Mouse (Mus musculus) spleen, postnatal 10 days (tissue): Measurements from ENCODE around the gene Tnpo3.
"Not testable (repeated sequence)": the region's sequence is repeated elsewhere in the genome, so short reads cannot be mapped to it uniquely, and the experiment has no call there.

Source experiments
- DNase-seq, 2 experiments: peaks; one replicate each; pipeline ENCODE4 v3.0.0; 2021 to 2022; ENCODE audit warnings: low spot score in 2 of 2

The Tnpo3 gene

DNA sequence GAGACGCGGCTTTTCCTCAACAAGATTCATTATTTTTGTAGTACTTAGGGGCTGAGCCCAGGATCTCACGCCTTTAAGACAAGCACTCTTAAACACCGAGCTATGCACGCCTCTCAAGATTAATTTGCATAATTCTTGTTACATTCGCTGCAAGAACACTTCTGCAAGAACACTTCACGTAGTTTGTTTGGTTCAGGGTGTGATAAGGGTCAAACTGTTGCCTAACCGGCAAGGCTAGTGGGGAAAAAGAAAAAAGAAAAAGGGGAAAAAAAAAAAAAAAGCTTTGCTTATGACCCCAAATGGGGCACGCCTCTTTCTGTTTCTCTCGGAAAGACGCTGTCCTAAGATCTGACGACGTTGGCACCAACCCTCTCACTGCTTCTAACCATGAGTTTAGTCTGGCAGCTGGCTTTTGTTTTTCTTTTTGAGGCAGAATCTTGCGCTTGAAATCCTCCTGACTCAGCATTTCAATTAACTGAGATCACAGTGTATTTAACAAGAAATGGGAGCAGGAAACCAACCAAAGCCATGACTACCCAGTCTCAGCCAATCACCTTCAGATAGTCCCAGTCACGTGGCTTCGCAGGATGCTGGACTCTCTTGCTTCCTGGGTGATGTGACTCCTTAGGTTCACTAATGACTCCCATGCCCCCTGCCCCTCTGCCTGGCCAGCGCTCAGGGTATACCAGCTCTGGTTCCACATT, 11.3 kb upstream of the Tnpo3 start:
- DNase-seq: no peak

DNA sequence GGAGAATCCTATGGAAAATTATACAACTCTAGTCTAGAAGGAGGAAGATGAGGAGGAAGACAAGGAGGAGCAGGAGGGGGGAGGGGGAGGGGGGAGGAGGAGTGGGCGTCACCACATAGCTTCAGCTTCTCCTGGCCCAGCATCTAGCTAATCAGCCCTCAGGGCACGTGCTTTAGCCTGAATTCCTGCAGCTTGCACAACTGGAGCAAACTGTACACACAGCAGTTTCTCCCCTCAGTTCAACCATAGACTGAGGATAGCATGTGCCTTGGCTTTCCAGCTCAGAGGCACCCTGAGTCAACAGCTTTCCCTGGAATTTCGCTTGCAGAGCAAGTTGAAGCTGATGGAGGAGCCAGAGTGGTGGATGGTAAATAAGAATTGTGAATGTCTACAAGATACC, 10.5 kb upstream of the Tnpo3 start:
- no peak for DNase-seq

DNA sequence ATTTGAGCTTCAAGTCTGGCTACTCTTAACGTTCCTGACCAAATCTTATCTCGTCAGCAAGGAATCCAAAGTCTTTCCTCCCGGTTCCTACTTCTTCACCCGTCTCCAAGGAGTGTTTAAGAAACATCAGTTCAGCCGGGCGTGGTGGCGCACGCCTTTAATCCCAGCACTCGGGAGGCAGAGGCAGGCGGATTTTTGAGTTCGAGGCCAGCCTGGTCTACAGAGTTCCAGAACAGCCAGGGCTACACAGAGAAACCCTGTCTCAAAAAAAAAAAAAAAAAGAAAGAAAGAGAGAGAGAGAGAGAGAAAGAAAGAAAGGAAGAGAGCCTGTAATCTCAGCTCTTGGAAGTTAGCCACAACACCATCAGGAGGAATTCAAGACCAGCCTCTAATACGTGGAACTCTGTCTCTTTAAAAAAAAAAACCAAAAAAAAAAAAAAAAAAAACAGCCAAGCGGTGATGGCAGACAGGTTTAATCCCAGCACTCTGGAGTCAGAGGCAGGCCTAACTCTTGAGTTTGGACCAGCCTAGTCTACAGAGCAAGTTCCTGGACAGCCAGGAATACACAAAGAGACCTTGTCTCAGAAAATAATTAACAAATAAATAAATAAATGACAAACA, 443 bp upstream of the Tnpo3 start:
- DNase-seq: not testable (repeated sequence)

DNA sequence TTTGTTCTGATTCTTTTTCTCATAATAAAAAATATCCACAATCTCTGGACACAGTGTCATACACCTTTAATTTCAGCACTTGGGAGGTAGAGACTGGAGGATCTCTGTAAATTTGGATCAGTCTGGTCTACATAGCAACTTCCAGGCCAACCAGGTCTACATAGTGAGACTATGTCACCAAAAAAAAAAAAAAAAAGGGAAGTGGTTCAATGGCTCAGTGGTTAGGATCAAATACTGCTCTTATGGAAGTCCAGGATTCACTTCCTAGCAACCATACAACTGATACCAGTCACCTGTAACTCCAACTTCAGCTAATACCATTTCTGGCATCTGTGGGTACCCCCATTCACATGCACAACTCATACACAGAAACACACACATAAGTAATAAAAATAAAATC, 9.5 kb downstream of the Tnpo3 start:
- no peak for DNase-seq

DNA sequence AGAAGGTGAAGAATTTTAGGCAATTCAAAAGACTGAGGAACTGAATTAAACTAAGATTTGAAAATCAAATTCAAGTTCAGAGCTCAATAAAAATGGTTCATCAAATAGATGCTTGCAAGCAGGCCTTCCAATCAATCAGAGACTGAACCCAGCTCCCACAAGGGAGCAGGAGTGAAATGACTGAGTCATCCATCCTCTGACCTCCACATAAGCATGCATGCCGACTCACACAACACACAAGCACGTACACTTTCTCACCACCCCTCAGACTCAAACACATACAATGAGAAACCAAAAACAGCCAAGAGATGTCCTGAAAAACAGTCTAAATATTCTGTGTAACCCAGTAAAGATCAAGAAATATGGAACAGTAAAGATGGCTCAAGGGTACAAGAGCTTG, 14.0 kb downstream of the Tnpo3 start:
- DNase-seq: no peak

DNA sequence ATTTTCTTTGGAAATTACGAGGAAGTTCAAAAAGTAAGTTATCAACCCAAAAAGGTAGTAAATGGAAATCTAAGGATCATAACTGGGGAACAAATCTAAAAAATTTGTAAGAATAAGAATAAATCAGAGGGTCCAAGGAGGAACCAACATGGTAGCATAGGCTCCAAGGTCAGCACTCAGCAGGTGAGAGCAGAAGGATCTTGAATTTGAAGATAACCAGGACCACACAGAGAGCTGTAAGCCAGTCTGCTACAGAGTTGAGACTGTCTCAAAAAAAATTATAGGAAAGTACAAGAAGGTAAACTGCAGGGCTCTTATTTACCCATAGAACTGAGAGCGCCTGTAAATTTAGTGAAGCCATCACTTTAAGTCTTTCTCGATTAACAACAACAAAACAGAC, 28.5 kb downstream of the Tnpo3 start:
- no peak for DNase-seq

DNA sequence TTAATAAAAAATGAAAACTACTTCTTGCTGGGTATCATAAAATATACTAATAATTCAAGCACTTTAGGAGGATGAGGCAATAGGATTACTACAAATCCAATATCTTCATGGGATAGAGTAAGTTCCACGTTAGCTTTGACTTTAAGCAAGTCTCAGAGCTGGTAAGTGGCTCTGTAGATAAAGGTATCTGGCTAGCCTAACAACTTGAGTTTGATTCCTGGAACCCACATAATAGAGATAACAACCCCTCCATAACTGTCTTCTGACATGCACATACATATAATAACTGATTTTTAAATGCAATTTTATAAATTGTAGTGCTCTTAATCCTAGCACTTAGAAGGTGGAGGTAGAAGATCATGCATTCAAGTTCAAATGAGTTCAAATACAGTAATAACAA, 28.9 kb downstream of the Tnpo3 start:
- DNase-seq: no peak

DNA sequence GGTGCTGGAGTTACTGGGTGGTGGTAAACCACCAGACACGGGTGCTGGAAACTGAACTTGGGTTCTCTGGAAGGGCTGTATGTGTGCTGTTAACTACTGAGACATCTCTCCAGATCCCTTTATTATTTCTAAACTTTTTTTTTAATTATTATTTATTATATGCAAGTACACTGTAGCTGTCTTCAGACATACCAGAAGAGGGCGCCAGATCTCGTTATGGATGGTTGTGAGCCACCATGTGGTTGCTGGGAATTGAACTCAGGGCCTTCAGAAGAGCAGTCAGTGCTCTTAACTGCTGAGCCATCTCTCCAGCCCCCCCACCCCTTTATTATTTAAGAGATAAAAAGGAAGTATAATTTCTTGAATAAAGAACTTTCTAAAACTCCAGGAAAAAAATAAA, 33.3 kb downstream of the Tnpo3 start:
- DNase-seq: not testable (repeated sequence)

DNA sequence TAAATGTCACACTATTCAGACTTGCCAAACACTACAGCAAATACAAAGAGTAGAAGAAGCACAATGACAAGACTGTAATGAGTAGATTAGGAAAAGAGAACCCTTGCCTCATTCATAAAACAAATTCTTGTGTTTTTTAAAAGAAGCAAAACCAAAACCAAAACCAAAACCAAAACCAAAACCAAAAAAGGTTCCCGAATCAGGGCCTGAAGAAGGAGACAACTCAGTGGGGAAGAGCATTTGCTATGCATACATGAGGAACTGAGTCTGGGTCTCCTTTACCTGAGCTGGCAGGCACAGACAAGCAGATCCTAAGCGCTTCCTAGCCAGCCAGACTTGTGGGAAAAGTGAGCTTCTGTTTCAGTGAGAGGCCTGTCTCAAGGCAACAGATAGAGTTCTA, 52.6 kb downstream of the Tnpo3 start:
- no peak for DNase-seq

DNA sequence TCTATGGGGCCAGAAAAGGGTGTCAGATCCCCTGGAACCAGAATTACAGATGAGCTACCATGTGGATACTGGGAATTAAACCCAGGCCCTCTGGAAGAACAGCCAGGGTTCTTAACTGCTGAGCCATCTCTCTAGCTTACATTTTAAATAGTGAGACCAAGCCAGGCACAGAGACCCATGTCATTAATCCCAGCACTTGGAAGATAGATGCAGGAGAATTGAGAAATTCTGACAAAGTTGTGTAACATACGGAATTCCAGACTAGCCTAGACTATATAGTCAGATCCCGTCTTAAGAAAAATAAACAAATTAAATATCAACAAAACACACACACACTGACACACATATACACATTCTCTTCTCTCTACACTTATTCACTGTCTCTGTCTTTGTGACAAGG, 57.2 kb downstream of the Tnpo3 start:
- no peak for DNase-seq

DNA sequence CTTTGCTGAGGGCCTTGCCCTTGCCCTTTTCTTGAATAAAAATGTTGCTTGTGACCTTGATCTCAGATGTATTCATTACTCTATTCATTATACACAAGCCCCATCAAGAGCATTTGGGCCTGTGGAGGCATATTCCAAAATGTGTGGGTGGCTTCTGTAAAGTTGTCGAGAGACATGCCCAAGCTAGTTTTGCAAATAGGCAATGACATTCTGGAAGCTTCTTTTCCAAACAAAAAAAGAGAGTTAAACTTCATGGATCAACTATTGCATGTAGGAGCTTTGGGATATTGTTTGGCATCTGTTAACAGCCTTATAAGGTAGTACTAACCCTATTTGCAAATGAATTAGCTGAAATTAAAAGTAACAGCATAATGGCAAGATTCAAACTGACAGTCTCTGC, 61.6 kb downstream of the Tnpo3 start:
- DNase-seq: no peak

DNA sequence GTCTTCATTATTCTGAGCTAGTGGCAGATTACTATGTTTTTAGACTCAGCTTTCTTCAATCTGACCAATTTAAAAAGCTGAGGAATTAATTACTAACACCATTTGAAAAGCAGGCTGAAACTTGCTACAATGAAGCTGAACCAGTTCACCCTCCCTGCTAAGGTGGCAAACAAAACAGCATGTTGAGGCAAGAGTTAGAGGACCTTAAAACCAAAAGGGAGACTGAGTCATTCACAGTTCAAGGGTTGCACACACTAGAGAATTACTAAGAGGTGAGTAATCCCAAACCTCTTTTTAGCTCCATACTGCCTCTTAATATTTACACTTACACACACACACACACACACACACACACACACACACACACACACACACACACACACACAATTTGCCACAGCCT, 62.1 kb downstream of the Tnpo3 start:
- DNase-seq: no peak

DNA sequence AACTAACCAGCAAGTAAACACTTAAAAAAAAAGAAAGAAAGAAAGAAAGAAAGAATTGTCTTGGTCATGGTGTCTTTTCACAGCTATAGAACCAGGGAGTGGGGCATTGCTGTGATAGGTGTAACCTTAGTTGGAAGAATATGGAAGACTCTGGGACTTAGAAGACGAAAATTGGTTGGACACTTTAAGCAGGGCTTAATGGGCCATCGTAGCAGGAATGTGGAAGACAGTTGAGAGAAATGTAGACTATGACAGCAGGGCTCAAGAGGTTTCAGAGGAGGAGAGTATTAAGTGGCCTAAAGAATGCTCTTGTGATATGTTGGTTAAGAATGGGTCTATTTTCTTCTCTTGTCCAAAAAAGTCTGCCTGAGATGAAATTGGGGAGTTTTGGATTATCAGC, 64.1 kb downstream of the Tnpo3 start:
- DNase-seq: no peak

DNA sequence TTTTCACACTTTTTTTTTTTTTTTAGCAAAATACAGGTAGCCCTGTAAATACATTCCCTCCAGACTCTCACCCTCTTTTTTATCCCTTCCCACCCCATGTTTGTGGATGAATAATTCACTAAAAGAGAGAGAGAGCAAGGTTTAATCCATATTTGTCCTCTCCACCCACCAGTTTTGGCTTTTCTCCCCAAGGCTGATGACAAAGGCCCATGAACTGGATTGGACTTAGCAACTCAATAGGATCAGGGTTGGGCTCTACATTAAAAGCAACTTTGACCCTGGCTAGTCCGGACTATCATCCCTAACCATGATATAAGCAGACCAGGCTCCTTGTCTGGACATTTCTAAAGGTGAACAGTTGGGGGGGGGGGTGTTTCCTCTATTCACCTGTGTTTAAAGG, 68.7 kb downstream of the Tnpo3 start:
- no peak for DNase-seq

DNA sequence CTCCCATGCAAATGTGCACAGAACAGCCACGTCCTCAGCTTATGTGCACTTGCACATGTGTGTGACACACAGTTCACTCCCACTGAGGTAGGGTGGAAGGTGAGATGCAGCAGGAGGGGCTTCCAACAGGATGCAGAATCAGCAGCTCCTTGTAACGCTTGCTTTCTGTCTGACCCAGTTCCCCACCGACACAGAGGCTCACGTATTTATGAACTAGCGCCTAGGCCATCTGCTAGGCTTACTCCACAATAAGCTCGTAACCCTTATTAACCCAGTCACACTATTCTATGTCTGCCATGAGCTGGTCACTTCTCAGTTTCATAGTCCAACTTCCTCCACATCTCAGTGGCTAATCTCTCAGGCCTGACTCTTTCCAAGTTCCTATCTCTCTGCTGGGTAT, 69.5 kb downstream of the Tnpo3 start:
- DNase-seq: no peak

DNA sequence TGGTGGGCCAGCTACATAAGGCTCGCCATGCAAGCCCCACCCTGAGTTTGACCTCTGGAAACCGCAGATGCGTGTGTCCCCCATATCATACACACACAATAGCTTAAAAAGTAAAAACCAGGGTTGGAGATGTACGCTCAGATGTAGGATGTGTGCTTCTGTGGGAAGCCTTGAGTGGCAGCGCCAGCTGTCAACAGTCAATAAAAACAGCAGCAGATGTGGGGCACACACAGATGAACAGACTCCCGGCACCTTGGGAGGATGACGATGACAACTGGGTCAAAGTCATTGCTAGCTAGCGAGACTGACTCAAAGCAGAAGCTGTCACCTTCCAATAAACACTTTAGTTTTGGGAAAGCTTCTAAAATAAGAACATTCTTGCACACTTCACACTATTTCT, 70.2 kb downstream of the Tnpo3 start:
- DNase-seq: no peak

DNA sequence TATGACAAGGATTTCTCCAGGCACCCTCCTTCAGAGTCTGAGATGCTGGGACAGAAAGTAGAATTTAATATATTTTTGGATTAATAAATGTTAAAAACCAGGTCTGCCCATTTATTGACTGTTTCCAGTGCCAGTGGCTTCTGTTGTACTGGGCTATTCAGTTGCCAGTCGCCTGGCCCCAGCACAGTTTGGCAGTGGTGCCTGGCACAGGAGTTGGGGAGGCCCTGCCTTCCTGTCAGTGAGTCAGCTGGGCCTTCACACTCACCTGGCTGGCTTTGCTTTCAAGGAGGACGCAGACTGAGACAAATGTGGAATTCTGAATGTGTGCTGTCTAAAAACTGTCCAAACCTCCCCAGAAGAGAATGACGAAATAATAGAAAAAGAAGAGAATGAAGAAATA, 72.5 kb downstream of the Tnpo3 start:
- no peak for DNase-seq

DNA sequence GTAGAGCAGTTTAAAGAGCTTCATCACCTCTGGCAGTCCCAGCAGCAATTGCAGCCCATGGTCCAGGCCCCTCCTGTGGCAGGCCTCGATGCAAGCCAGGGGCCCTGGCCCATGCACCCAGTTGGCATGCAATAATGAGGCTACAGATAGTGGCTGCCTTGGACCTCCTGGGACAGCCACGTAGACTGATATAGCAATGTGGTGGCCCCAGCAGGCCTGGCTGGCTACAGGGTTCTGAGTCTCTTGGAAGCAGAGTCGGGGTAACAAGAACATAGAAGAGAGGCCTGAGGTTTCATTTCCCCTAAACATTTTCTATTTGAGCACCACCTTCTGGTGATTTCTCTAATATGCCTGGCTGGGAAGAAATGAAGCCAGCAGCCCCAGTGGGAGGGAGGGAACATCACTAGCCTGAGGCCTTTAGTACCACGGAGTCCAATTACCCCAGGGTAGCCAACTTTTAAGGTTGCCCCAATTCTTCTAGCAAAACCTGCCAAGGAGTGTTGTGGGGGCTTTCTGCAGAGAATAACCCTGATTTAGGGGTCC, 73.0 kb downstream of the Tnpo3 start:
- DNase-seq: peak in 1 of 2 experiments; percentile 27

DNA sequence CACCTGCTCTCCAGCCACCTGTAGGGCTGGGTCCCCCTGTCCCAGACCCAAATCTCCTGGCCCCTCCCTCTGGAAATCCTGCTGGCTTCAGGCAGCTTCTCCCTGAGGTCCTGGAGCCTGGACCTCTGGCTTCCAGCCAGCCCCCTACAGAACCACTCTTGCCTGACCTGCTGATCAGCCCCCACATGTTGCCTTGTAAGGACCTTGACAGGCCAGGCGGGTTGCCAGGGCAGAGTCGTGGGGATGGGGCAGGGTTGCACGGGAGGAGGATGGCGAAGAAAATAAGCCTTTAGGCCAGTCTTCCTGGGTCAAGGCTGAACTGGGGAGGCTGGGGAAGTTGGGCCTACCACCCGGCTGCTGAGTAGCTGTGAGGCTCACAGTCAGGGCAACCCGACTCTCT, 74.4 kb downstream of the Tnpo3 start:
- no peak for DNase-seq

DNA sequence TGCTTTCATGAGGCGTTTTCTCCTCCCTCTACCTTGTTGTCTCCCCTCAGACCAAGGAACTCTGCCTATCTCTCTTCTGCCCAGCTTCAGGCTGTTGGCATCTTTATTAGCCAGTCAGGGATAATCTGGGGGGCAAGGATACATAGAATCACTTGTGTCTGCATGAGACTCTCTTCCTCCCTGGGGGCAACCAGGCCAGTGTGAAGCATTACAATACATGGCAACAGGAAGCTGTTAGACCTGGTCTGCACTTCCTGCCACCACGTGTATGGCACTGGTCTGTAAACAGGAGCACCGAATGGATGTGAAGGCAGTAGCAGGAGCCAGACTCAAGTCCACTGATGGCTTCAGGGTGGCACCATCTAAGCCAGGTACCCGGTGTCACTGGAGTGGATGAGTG, 79.6 kb downstream of the Tnpo3 start:
- peak in 1 of 2 experiments; percentile 35 for DNase-seq

DNA sequence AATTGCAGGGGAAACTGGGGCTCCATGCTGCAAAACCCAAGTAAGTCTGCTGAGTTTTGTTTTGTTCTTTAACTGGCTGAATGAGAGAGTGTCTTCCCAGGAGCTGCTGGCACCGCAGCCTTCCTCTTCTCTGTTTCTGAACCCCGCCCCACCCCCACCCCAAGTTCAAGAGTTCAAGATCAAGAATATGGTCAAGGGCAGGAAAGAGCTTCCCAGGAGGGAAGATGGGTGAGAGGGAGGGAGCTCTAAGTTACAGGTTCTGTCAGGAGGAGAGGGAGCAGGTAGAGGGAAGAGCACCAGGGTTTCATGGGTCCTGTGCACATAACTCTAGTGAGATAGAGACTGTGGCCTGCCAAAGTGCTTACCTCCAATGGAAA, 80.3 kb downstream of the Tnpo3 start:
- no peak for DNase-seq

DNA sequence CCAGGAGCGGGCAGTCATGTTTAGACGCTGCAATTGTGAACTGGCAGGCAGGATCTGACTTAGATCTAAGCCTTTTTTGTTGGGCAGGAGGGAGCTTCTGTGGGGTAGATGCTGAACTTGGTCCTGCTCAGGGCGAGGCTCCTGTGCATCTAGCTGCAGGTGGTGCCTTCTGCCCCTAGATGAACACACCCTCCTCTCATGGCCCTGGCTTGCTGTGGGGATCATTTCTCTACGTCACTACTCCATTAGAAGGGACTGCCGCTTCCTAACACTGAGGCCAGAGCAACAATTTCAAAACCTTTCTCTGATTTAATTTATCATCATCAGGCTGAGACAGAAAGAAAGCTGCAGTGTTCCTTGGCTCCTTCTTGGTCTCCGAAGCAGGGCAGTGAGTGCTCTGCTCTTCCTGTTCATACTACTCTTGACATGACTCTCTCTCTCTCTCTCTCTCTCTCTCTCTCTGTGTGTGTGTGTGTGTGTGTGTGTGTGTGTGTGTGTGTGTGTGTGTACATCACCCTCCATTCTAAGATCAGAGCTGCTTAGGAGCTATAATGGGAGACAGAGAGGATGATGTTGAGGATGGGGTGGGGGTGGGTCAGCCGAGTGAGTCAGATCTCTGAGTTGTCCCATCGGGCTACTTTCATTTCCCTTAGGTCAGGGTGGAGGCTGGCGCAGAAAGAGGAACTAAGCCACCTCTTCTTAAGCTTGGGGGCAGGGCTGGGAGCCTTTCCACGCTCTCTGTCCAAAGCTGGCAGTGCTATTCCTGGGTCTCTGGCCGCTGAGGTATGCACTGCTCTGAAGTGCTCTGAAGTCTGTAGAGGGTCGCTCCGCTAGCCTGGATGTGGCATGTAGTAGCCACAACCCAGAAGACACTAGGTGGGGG, 80.9 kb downstream of the Tnpo3 start:
- peak in 1 of 2 experiments; percentile 62 for DNase-seq

DNA sequence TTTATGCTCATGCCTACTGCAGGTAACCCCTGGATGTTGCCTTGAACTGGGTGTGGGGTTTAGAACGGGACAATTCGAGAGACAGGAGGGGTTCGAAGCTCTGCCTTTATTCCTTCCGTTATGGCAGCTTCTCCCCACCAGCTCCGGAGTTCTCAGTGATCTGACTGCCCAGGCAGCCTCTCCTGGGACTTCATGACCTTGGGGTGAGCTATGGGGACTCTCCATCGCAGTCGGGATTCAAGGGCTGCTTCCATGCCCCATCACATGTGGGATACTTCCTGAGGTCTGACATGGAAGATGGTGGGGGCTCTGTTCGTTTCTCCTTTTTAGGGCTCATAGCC, 81.6 kb downstream of the Tnpo3 start:
- peak in 1 of 2 experiments; percentile 9 for DNase-seq
